Mouse (Mus musculus) embryonic facial prominence, embryonic 10.5 days (tissue): Measurements from ENCODE around the gene Pgf. TPM values are rescaled to one million over a fixed set of nuclear protein-coding genes. Genes with fewer than 3 reads are reported as not detected.

Experiments
- DNase-seq: peaks from one replicate; pipeline ENCODE4 v3.0.0-alpha.2; 2017; ENCODE audit warnings: low spot score
- H3K27ac ChIP-seq: fragments of 300-500 bp; sonication (generic); replicated peaks from 2 replicates; pipeline ENCODE4 v1.5.1; 2016; ENCODE audit warnings: mild to moderate bottlenecking
- H3K27me3 ChIP-seq: fragments of 300-500 bp; sonication (generic); replicated peaks from 2 replicates; pipeline ENCODE4 v1.6.1; 2016; ENCODE audit warnings: low read depth, mild to moderate bottlenecking; ENCODE audit not compliant: poor library complexity, severe bottlenecking
- H3K36me3 ChIP-seq: fragments of 300-500 bp; sonication (generic); replicated peaks from 2 replicates; pipeline ENCODE4 v1.6.1; 2016; ENCODE audit warnings: mild to moderate bottlenecking, moderate library complexity
- H3K4me1 ChIP-seq: fragments of 300-500 bp; sonication (generic); 2 replicates; pipeline ENCODE4 v1.6.1; 2016
- H3K4me3 ChIP-seq: fragments of 300-500 bp; sonication (generic); 2 replicates; pipeline ENCODE4 v1.5.1; 2016; ENCODE audit warnings: mild to moderate bottlenecking, moderate library complexity
- H3K9me3 ChIP-seq: fragments of 300-500 bp; sonication (generic); 2 replicates; pipeline ENCODE4 v1.6.1; 2016; ENCODE audit warnings: mild to moderate bottlenecking
- WGBS: fragments of 180-500 bp; shearing (Covaris S2); methylation state at CpG from one replicate; pipeline ENCODE4 v1.1.7; 2016; 5-methylcytosine and 5-hydroxymethylcytosine counted together
- polyA plus RNA-seq: library from polyadenylated mRNA; unstranded; fragments of >200 nt; fragmentation: Nextera tagmentation; extraction: Ambion mirVana; gene quantifications from 2 replicates; pipeline ENCODE4 v1.2.1, GENCODE M21; 2016

Gene Pgf
- polyA plus RNA-seq, 1 experiment from 2014 or later: 9.3 TPM

DNA sequence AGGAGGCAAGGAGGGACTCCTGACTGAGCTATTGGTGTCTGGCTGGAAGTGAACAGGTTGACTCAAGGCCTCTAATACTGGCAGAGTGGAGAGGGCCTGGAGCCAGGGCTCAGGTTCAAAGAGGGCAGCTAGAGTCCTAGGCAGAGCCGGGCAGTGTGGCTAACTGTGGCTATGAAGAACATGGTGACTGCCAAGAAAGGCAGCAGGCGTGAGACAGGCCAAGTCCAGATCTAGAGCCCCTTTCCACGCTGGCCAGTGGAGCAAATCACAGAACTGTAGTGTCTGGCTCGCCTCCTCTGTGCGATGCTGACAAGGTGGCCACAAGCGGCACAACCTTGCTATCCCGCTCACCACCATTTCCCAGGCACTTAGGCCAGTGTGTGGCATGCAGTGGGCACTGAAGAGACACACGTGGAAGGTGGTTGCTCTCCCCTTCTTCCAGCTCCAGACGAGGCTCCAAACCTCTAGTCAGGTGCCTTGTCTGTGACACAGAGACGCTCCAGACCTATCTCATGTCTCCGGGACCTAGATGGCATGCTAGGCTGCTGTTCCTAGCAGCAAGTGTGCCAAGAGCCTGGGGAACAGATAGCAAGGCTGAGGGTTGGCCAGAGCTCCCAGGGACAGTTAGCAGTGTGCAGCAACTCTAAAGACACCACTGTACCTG, 7.2 kb downstream of the Pgf start:
- Histone ChIP-seq H3K9me3 (no peaks in the 10 kb centered on the region), H3K27ac (no peak overlapping the region), H3K4me3 (no peak overlapping the region), H3K27me3 (peaks cover 45% of the 10 kb centered on the region), H3K4me1 (peaks cover 35% of the 10 kb centered on the region), H3K36me3 (peaks cover 35% of the 10 kb centered on the region)
- 85% methylated on average over 11 of the region's 11 CpGs for WGBS
- DNase-seq: no peak

GRCm38 (mm10) chr12:85169877-85170276, 7.7 kb downstream of the Pgf start:
- Histone ChIP-seq H3K4me1 (peaks cover 29% of the 10 kb centered on the region), H3K9me3 (no peaks in the 10 kb centered on the region), H3K27ac (0 out of 2 replicates have a peak overlapping the region, but pooled peaks have one; percentile 16), H3K4me3 (no peak overlapping the region), H3K27me3 (peaks cover 40% of the 10 kb centered on the region), H3K36me3 (peaks cover 35% of the 10 kb centered on the region)
- DNase-seq: no peak
- WGBS: 53% methylated on average over 3 of the region's 3 CpGs

GRCm38 (mm10) chr12:85169117-85169858, 8.3 kb downstream of the Pgf start:
- peak overlapping the region; percentile 42 for H3K4me3 ChIP-seq
- no peaks in the 10 kb centered on the region for H3K9me3 ChIP-seq
- peaks cover 34% of the 10 kb centered on the region for H3K27me3 ChIP-seq
- peaks cover 35% of the 10 kb centered on the region for H3K36me3 ChIP-seq
- peak overlapping the region; percentile 16; the same call in 1 of the 2 replicates for H3K27ac ChIP-seq
- H3K4me1 ChIP-seq: peaks cover 23% of the 10 kb centered on the region
- DNase-seq: peak; percentile 88
- WGBS: 24% methylated on average over 27 of the region's 27 CpGs

GRCm38 (mm10) chr12:85166631-85167030, 11.0 kb downstream of the Pgf start:
- whole genome bisulfite sequencing: 89% methylated on average over 9 of the region's 9 CpGs

DNA sequence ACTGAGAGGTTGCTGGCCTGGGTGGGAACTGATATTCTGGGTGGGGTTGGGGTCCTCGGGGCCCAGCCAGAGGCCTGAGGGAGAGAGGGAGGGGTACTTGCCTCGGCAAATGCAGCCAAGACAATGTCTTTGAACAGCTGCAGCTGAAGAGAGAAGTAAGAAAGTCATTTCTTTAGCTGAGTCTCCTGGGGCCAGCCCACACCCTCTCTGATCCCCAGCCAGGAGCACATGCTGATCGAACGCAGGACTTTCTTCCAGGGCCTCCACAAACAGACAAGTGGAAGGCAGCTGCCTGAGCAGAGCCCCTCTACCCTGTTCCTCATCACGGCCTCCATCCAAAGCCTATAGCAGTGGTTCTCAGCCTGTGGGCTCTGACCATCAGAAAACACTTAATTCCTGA, 12.6 kb downstream of the Pgf start:
- Histone ChIP-seq H3K27ac (no peak overlapping the region), H3K4me1 (peaks cover 10% of the 10 kb centered on the region), H3K36me3 (peaks cover 20% of the 10 kb centered on the region), H3K9me3 (no peaks in the 10 kb centered on the region), H3K4me3 (no peak overlapping the region), H3K27me3 (peaks cover 6% of the 10 kb centered on the region)
- 84% methylated on average over 5 of the region's 5 CpGs for WGBS
- DNase-seq: no peak

More at GRCm38 (mm10) chr12:85166631-85167030, 11.0 kb downstream of the Pgf start:
- Histone ChIP-seq H3K9me3 (no peaks in the 10 kb centered on the region), H3K36me3 (peaks cover 29% of the 10 kb centered on the region), H3K4me1 (peaks cover 10% of the 10 kb centered on the region), H3K27me3 (peaks cover 22% of the 10 kb centered on the region), H3K4me3 (no peak overlapping the region), H3K27ac (no peak overlapping the region)
- DNase-seq: no peak

DNA sequence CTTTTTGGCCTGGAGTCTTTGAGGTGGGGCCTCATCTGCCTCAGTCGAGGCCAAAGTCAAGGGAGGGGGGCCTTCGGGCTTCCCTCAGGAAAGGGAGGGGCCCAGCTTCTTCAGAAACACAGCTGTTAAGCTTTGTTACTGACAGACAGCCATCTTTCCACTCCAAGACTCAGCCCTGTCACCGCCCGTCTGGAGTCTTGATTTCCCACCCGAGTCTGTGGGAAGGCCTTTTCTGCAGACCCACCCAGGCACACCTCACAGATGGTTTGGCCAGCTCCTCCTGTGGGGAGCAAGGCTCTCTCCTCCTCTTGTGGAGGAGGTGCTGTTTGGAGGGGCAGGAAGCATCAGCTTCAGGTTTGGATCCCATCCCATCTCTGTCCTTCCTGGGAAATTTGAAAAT, 18.0 kb downstream of the Pgf start:
- WGBS: 81% methylated on average over 5 of the region's 5 CpGs
- Histone ChIP-seq H3K4me1 (0 out of 2 replicates have a peak, but pooled peaks cover 2% of the 10 kb centered on the region), H3K27ac (no peak overlapping the region), H3K4me3 (no peak overlapping the region), H3K27me3 (no peaks in the 10 kb centered on the region), H3K9me3 (no peaks in the 10 kb centered on the region), H3K36me3 (no peaks in the 10 kb centered on the region)
- no peak for DNase-seq

DNA sequence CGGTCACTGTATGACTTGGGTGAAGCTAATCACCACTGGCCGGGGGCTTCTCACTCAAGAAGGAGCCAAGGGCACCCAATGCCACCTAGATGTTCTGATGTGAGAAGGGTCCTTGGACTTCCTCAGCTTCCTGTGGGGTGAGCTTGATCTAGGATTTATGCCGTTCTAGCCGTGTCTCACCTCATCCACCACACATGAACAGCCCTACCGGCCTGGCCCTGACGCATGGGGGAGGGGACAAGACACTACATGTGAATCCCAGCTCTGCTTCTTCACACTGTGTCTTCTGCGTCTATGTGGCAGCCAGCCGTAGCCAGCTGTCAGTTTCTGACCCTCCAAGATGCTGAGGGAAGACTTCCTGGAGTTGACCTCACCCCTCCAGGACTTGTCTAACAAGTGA, 18.8 kb downstream of the Pgf start:
- no peak overlapping the region for H3K27ac ChIP-seq
- H3K4me3 ChIP-seq: no peak overlapping the region
- no peaks in the 10 kb centered on the region for H3K9me3 ChIP-seq
- DNase-seq: no peak
- H3K27me3 ChIP-seq: no peaks in the 10 kb centered on the region
- 0 out of 2 replicates have a peak, but pooled peaks cover 2% of the 10 kb centered on the region for H3K4me1 ChIP-seq
- WGBS: 90% methylated on average over 8 of the region's 8 CpGs
- no peaks in the 10 kb centered on the region for H3K36me3 ChIP-seq

GRCm38 (mm10) chr12:85157797-85158460, 19.7 kb downstream of the Pgf start:
- H3K27ac ChIP-seq: no peak overlapping the region
- 91% methylated on average over 14 of the region's 14 CpGs for WGBS
- H3K4me1 ChIP-seq: 0 out of 2 replicates have a peak, but pooled peaks cover 2% of the 10 kb centered on the region
- H3K9me3 ChIP-seq: no peaks in the 10 kb centered on the region
- DNase-seq: no peak
- H3K4me3 ChIP-seq: no peak overlapping the region
- no peaks in the 10 kb centered on the region for H3K27me3 ChIP-seq
- no peaks in the 10 kb centered on the region for H3K36me3 ChIP-seq

DNA sequence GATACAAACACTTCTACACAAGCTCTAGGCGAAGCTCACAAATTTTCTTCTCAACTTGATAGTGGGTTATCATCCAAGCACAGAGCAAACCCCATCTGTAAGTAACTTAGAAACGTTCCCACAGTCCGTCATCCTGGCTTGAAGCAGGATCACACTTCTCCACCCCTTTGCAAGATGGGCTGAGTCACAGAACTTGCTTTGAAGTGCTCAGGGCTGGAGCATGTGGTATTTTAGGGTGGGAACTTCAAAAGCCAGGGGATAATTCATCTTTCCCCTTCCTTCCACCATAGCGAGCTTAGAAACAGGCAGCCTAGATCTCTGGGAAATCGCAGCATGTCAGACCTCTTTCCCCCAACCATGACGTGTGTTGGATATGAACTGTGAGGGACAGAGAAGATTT, 21.3 kb downstream of the Pgf start:
- 0 out of 2 replicates have a peak, but pooled peaks cover 2% of the 10 kb centered on the region for H3K4me1 ChIP-seq
- DNase-seq: no peak
- H3K4me3 ChIP-seq: no peak overlapping the region
- H3K36me3 ChIP-seq: no peaks in the 10 kb centered on the region
- peaks cover 8% of the 10 kb centered on the region for H3K27me3 ChIP-seq
- 72% methylated on average over 6 of the region's 6 CpGs for WGBS
- no peak overlapping the region for H3K27ac ChIP-seq
- no peaks in the 10 kb centered on the region for H3K9me3 ChIP-seq

DNA sequence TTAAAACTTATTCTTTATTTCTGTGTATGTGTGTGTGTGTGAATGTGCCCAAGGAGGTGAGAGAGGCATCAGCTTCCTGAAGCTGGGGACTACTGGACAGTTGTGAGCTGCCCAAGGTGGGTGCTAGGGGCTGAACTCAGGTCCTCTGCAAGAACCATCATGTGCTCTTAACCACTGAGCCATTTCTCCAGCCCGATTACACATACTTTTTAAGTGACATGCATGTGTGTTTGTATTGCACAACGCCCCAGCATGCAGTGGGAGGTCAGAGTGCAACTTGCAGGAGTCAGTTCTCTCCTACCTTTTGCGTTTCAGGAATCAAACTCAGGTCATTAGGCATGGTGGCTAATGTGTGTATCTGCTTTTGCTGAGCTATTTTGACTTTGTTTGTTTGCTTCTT, 24.6 kb downstream of the Pgf start:
- Histone ChIP-seq H3K27me3 (peaks cover 38% of the 10 kb centered on the region), H3K9me3 (no peaks in the 10 kb centered on the region), H3K36me3 (no peaks in the 10 kb centered on the region), H3K4me3 (no peak overlapping the region), H3K4me1 (peaks cover 18% of the 10 kb centered on the region), H3K27ac (no peak overlapping the region)
- no peak for DNase-seq
- 83% methylated on average over 3 of the region's 3 CpGs for WGBS

- Histone ChIP-seq H3K4me3 (peak within 1 kb of the TSS; percentile 45), H3K27ac (no peak within 1 kb of the TSS), H3K27me3 (peaks cover 57% of the 10 kb centered on the region), H3K36me3 (no peaks in the 10 kb centered on the region), H3K4me1 (peaks cover 23% of the 10 kb centered on the region), H3K9me3 (no peaks in the 10 kb centered on the region)
- DNase-seq: peak; percentile 71
- WGBS: 16% methylated on average over 28 of the region's 28 CpGs
These were observed 26.4 kb downstream of the Pgf start, which contains the start of gene Rps6kl1 for GRCm38 (mm10) chr12:85151002-85151774. TSS of gene Rps6kl1 (minus strand) at chr12:85151264.
